Mouse (Mus musculus) testis, adult 2 months (tissue): Measurements from ENCODE around the gene Fam32a. TPM values are rescaled to one million over a fixed set of nuclear protein-coding genes. Genes with fewer than 3 reads are reported as not detected.
A peak's percentile ranks its signal among the peaks of the same experiment; 100 is the strongest.

Source experiments
- H3K27ac ChIP-seq: fragments of 200-500 bp; 2 replicates; pipeline ENCODE4 v1.5.1; 2012; ENCODE audit warnings: low read depth, low read length; ENCODE audit not compliant: control insufficient read depth, insufficient read depth
- H3K27me3 ChIP-seq: fragments of 200-500 bp; 2 replicates; pipeline ENCODE4 v1.6.1; 2012; ENCODE audit warnings: mild to moderate bottlenecking, low read length, moderate library complexity; ENCODE audit not compliant: control insufficient read depth, insufficient read depth
- H3K36me3 ChIP-seq: fragments of 200-500 bp; 2 replicates; pipeline ENCODE4 v1.6.1; 2012; ENCODE audit warnings: mild to moderate bottlenecking, low read length; ENCODE audit not compliant: control insufficient read depth, insufficient read depth
- H3K4me1 ChIP-seq: fragments of 200-500 bp; 2 replicates; pipeline ENCODE4 v1.6.1; 2012; ENCODE audit warnings: low read length; ENCODE audit not compliant: control insufficient read depth, insufficient read depth
- H3K4me3 ChIP-seq: fragments of 200-500 bp; 2 replicates; pipeline ENCODE4 v1.5.1; 2012; ENCODE audit warnings: low read depth, mild to moderate bottlenecking, low read length, moderate library complexity, mixed read lengths; ENCODE audit not compliant: control insufficient read depth
- CTCF ChIP-seq: fragments of 200-500 bp; IDR thresholded peaks from 2 replicates; pipeline ENCODE4 v1.5.1; 2012; ENCODE audit warnings: low read depth, mild to moderate bottlenecking, inconsistent platforms, low read length, moderate library complexity; ENCODE audit not compliant: control insufficient read depth, insufficient read depth, insufficient replicate concordance
- POLR2A ChIP-seq: fragments of 200-500 bp; IDR thresholded peaks from 2 replicates; pipeline ENCODE4 v1.6.1; 2012; ENCODE audit warnings: low read depth, mild to moderate bottlenecking, inconsistent platforms, low read length, moderate library complexity; ENCODE audit not compliant: control insufficient read depth
- polyA plus RNA-seq: library from polyadenylated mRNA; depleted of rRNA; stranded (reverse); fragments of >200 nt; gene quantifications from 2 replicates; pipeline ENCODE4 v1.2.3, GENCODE M21; 2012; rRNA removed

Fam32a gene
- polyA plus RNA-seq, 1 experiment = 15.4 TPM

DNA sequence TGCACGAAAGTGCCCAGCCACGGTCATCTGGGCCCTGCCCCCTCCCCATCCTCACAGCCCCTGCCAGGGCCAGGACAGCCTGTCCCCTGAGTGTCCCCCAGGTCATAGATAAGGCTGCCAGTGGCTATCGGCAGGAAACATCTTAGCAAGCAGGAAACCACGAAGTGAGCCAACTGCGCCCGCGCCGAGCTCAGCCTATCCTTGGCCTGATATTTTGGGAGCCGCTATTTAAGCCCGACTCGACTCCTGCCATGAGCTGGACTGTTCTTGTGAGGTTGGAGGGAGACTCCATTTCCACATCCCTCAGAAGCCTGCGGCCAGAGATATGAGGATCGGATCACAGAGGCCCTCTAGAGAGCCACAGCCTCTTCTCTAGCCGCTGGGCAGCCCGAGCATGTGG lies 48.8 kb downstream of the Fam32a start:
- TF ChIP-seq POLR2A (no peak), CTCF (no peak)

GRCm38 (mm10) chr8:72270606-72271005 lies 51.1 kb downstream of the Fam32a start:
- Histone ChIP-seq H3K4me3 (no peak overlapping the region), H3K27me3 (no peaks in the 10 kb centered on the region), H3K4me1 (peaks cover 3% of the 10 kb centered on the region; the same call in 1 of the 2 replicates), H3K27ac (no peak overlapping the region), H3K36me3 (no peaks in the 10 kb centered on the region)
- TF ChIP-seq POLR2A (no peak), CTCF (no peak)

More for the DNA sequence above, 48.8 kb downstream of the Fam32a start:
- peaks cover 3% of the 10 kb centered on the region; the same call in 1 of the 2 replicates for H3K4me1 ChIP-seq
- peak overlapping the region; percentile 7; the same call in 1 of the 2 replicates for H3K27ac ChIP-seq
- H3K4me3 ChIP-seq = no peak overlapping the region
- no peaks in the 10 kb centered on the region for H3K27me3 ChIP-seq
- H3K36me3 ChIP-seq = no peaks in the 10 kb centered on the region

GRCm38 (mm10) chr8:72271051-72271660 lies 51.6 kb downstream of the Fam32a start:
- no peaks in the 10 kb centered on the region for H3K36me3 ChIP-seq
- H3K27ac ChIP-seq = no peak overlapping the region
- TF ChIP-seq POLR2A = no peak
- TF ChIP-seq CTCF = no peak
- no peak overlapping the region for H3K4me3 ChIP-seq
- no peaks in the 10 kb centered on the region for H3K27me3 ChIP-seq
- peaks cover 6% of the 10 kb centered on the region for H3K4me1 ChIP-seq

DNA sequence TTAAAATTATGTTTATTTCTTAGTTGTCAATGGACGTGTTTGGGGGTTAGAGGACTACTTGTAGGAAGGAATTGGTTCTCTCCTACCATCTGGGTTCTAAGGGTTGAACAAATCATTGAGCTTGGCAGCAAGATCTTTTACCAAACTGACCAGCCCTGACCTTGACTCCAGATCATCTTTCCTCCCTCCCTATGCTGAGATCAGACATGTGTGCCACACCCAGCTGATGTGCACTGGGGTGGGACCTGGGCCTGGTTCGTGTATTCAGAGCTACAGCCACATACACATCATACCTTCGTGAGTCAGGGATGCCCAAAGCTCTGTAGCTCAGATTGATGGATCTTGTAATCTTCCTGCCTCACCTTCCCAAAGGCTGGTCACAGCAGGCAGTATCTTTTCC lies 52.2 kb downstream of the Fam32a start:
- Histone ChIP-seq H3K27ac (no peak overlapping the region), H3K36me3 (no peaks in the 10 kb centered on the region), H3K27me3 (no peaks in the 10 kb centered on the region), H3K4me3 (no peak overlapping the region), H3K4me1 (peaks cover 6% of the 10 kb centered on the region)
- TF ChIP-seq CTCF (no peak), POLR2A (no peak)

GRCm38 (mm10) chr8:72272361-72272760 lies 52.8 kb downstream of the Fam32a start:
- Histone ChIP-seq H3K4me3 (no peak overlapping the region), H3K36me3 (no peaks in the 10 kb centered on the region), H3K27ac (no peak overlapping the region), H3K4me1 (peaks cover 6% of the 10 kb centered on the region), H3K27me3 (no peaks in the 10 kb centered on the region)
- TF ChIP-seq POLR2A = no peak
- peak; percentile 41; the same call in 1 of the 2 replicates for TF ChIP-seq CTCF

GRCm38 (mm10) chr8:72273111-72273770 lies 53.7 kb downstream of the Fam32a start:
- peaks cover 4% of the 10 kb centered on the region for H3K4me1 ChIP-seq

GRCm38 (mm10) chr8:72273807-72274206 lies 54.3 kb downstream of the Fam32a start:
- H3K27ac ChIP-seq = no peak overlapping the region
- peaks cover 3% of the 10 kb centered on the region for H3K4me1 ChIP-seq
- TF ChIP-seq POLR2A = no peak
- TF ChIP-seq CTCF = no peak
- no peaks in the 10 kb centered on the region for H3K27me3 ChIP-seq
- no peak overlapping the region for H3K4me3 ChIP-seq
- no peaks in the 10 kb centered on the region for H3K36me3 ChIP-seq

More at GRCm38 (mm10) chr8:72273111-72273770, 53.7 kb downstream of the Fam32a start:
- no peak for TF ChIP-seq CTCF
- no peak for TF ChIP-seq POLR2A
- Histone ChIP-seq H3K36me3 (no peaks in the 10 kb centered on the region), H3K27me3 (no peaks in the 10 kb centered on the region), H3K27ac (no peak overlapping the region), H3K4me3 (no peak overlapping the region)

Other genes starting within 250 kb of the Fam32a start
- gene Cyp4f18, start 210.1 kb upstream of the Fam32a start, polyA plus RNA-seq = 0.09 and 0.24 TPM in 2 replicates
- not detected in 2 replicates for gene Olfr372, start 178.5 kb upstream of the Fam32a start, polyA plus RNA-seq
- not detected in 2 replicates for gene Olfr373, start 136.6 kb upstream of the Fam32a start, polyA plus RNA-seq
- gene Olfr374, start 112.7 kb upstream of the Fam32a start, polyA plus RNA-seq = not detected in 2 replicates
- 4.6 and 5.5 TPM in 2 replicates for gene Tpm4, start 84.8 kb upstream of the Fam32a start, polyA plus RNA-seq
- 33.7 and 44.0 TPM in 2 replicates for gene Rab8a, start 58.5 kb upstream of the Fam32a start, polyA plus RNA-seq
- gene Hsh2d, start 30.1 kb upstream of the Fam32a start, polyA plus RNA-seq = 0.31 and 0.65 TPM in 2 replicates
- gene Cib3, start 6.9 kb upstream of the Fam32a start, polyA plus RNA-seq = 0.05 and 0.48 TPM in 2 replicates
- not detected in 2 replicates for gene Gm11034, start 6.1 kb upstream of the Fam32a start, polyA plus RNA-seq
- gene Ap1m1, start 20.3 kb downstream of the Fam32a start, polyA plus RNA-seq = 405 and 422 TPM in 2 replicates
- 1.1 and 1.7 TPM in 2 replicates for gene Gm10282, start 85.5 kb downstream of the Fam32a start, polyA plus RNA-seq
- gene Klf2, start 99.3 kb downstream of the Fam32a start, polyA plus RNA-seq = 10.6 and 13.5 TPM in 2 replicates
- gene Eps15l1, start 201.7 kb downstream of the Fam32a start, polyA plus RNA-seq = 11.9 and 12.0 TPM in 2 replicates
- gene Calr3, start 224.1 kb downstream of the Fam32a start, polyA plus RNA-seq = 41.8 and 53.8 TPM in 2 replicates
- 44.3 and 46.6 TPM in 2 replicates for gene 1700030K09Rik, start 224.2 kb downstream of the Fam32a start, polyA plus RNA-seq